Mouse (Mus musculus) liver, embryonic 14.5 days (tissue): ENCODE data around the gene Tekt3. TPM values are rescaled to one million over a fixed set of nuclear protein-coding genes. Genes with fewer than 3 reads are reported as not detected.

Experiments used
- ATAC-seq: fragments of 200-750 bp; cut with Nextera tagmentation; 2 replicates; pipeline ENCODE4 v1.8.0; 2017; ENCODE audit warnings: moderate number of reproducible peaks, mild to moderate bottlenecking, moderate library complexity; ENCODE audit not compliant: insufficient read depth
- DNase-seq, 3 experiments: peaks; one replicate each; pipeline ENCODE4 v3.0.0-alpha.2; 2012 to 2013; ENCODE audit warnings: low read depth in 3 of 3, low spot score in 3 of 3
- H3K27ac ChIP-seq: fragments of 300-500 bp; sonication (generic); 2 replicates; pipeline ENCODE4 v1.5.1; 2014; ENCODE audit warnings: moderate library complexity, mild to moderate bottlenecking, control low read depth, inconsistent platforms
- H3K27me3 ChIP-seq: fragments of 300-500 bp; sonication (generic); 2 replicates; pipeline ENCODE4 v1.6.1; 2014; ENCODE audit warnings: mild to moderate bottlenecking, low read length, moderate library complexity; ENCODE audit not compliant: control insufficient read depth, insufficient read depth
- H3K36me3 ChIP-seq: fragments of 300-500 bp; sonication (generic); replicated peaks from 2 replicates; pipeline ENCODE4 v1.6.1; 2014; ENCODE audit warnings: low read depth; ENCODE audit not compliant: control insufficient read depth, insufficient read depth
- H3K4me1 ChIP-seq, 2 experiments: fragments of 200-500 bp in 1 of 2; fragments of 300-500 bp in 1 of 2; sonication (generic) in 1 of 2; replicated peaks; 2 replicates each; pipeline ENCODE4 v1.6.1; 2012 to 2014; ENCODE audit warnings: antibody characterized with exemption in 1 of 2, inconsistent platforms in 1 of 2, low read length in 1 of 2; ENCODE audit not compliant: control insufficient read depth in 2 of 2, insufficient read depth in 2 of 2
- H3K4me2 ChIP-seq: fragments of 300-500 bp; sonication (generic); 2 replicates; pipeline ENCODE4 v1.6.1; 2014; ENCODE audit warnings: low read depth, mild to moderate bottlenecking, control low read depth, moderate library complexity
- H3K4me3 ChIP-seq, 2 experiments: fragments of 200-500 bp in 1 of 2; fragments of 300-500 bp in 1 of 2; sonication (generic) in 1 of 2; 2 replicates each; pipeline ENCODE4 v1.5.1; 2012 to 2014; ENCODE audit warnings: low read depth in 2 of 2, low read length in 2 of 2, mild to moderate bottlenecking in 2 of 2, control low read depth in 1 of 2, inconsistent platforms in 1 of 2, moderate library complexity in 1 of 2; ENCODE audit not compliant: insufficient read depth in 1 of 2
- H3K9ac ChIP-seq: fragments of 300-500 bp; sonication (generic); replicated peaks from 2 replicates; pipeline ENCODE4 v1.6.1; 2014; ENCODE audit warnings: mild to moderate bottlenecking, control low read depth, moderate library complexity
- H3K9me3 ChIP-seq: fragments of 300-500 bp; sonication (generic); 2 replicates; pipeline ENCODE4 v1.6.1; 2016; ENCODE audit warnings: low read length, mixed read lengths; ENCODE audit not compliant: control insufficient read depth
- CTCF ChIP-seq: IDR thresholded peaks from 2 replicates; pipeline ENCODE4 v1.5.1; 2016; ENCODE audit warnings: antibody characterized with exemption, low read depth, control low read depth
- EP300 ChIP-seq: IDR thresholded peaks from 2 replicates; pipeline ENCODE4 v1.6.1; 2016; ENCODE audit warnings: antibody characterized with exemption, low read depth
- WGBS: fragments of 180-500 bp; shearing (Covaris S2); extraction: QIAGEN DNeasy Blood & Tissue Kit; methylation state at CpG from one replicate; pipeline ENCODE4 v1.1.7; 2014; ENCODE audit not compliant: insufficient replicate concordance; 5-methylcytosine and 5-hydroxymethylcytosine counted together
- polyA plus RNA-seq, 2 experiments: library from polyadenylated mRNA; depleted of rRNA in 1 of 2; stranded (reverse) in 1 of 2; unstranded in 1 of 2; fragments of >200 nt; fragmentation: Nextera tagmentation in 1 of 2; extraction: Ambion mirVana in 1 of 2; gene quantifications; 2 replicates each; pipeline versions ENCODE4 v1.2.1 to v1.2.3; 2012 to 2014

The Tekt3 gene
- polyA plus RNA-seq, 2 experiments: not detected

DNA sequence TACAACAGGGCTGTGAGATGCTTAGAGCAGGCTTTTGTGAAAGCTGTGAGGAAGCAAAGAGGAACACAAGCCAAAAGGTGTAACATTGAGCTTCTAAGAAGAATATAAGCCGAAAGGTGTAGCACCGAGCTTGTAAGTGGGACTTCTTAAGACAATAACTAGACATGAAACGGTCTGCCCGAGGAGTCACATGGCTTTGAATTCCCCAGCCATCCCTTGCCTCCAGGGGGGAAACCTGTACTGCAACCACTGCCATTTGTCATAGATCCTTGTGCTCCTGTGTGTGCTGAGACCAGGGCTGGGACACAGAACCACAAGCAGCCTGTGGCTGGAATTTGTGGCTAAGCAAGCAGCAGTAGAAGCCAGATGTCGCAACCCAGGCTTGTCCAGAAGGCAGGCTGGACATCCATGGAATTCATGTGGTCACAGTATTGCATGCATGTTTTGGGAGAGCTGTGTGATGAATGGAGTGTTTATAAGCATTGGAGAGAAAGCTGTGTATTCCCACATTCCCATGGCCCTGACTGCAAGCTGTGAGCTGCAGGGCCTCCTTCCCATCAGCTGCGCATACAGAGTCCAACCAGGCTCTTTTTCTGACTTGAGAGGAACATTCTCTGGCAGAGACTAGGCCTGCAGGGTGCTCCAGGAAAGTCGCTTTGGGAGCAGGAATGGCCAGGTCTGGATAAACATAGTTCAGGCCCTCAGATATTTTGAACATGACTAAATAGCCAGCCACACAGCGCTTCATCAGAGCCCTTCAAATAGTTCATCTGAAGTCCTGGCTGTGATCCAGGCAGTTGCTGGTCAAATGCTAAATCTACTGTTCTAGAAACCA lies 53.6 kb downstream of the Tekt3 start:
- H3K9ac ChIP-seq: no peak overlapping the region
- ATAC-seq: no peak
- H3K36me3 ChIP-seq: no peaks in the 10 kb centered on the region
- DNase-seq: no peak
- TF ChIP-seq CTCF: no peak
- no peak for TF ChIP-seq EP300
- WGBS: 64% methylated on average over 8 of the region's 8 CpGs
- H3K9me3 ChIP-seq: no peaks in the 10 kb centered on the region
- H3K27me3 ChIP-seq: no peaks in the 10 kb centered on the region; the same call in 1 of the 2 replicates
- no peak overlapping the region for H3K27ac ChIP-seq
- no peak overlapping the region for H3K4me3 ChIP-seq
- H3K4me2 ChIP-seq: no peak overlapping the region
- 0 out of 4 replicates have a peak, but pooled peaks cover 0 to 2% of the 10 kb centered on the region in 2 experiments for H3K4me1 ChIP-seq

DNA sequence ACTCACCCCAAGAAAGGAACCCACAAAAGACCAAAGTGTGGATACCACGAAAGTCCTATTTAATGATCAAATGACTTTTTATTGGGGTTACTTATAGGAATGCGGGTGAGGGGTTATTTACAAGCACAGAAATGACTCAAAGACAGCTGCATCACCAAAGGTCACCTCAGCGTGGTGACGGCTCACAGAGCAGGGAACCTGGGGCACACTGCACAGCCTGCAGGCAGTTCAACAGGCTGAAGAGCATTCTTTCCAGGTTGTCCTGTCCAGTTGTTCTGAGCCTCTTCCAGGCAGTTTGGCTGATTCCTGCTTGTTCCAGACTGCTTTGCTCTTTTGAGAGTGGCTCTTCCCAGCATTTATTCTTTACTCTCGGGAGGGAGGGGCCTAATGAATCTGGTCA lies 55.2 kb downstream of the Tekt3 start:
- Histone ChIP-seq H3K4me1 (0 out of 4 replicates have a peak, but pooled peaks cover 0 to 4% of the 10 kb centered on the region in 2 experiments), H3K9me3 (no peaks in the 10 kb centered on the region), H3K4me3 (no peak overlapping the region), H3K27me3 (no peaks in the 10 kb centered on the region; the same call in 1 of the 2 replicates), H3K4me2 (no peak overlapping the region), H3K36me3 (no peaks in the 10 kb centered on the region), H3K27ac (no peak overlapping the region), H3K9ac (no peak overlapping the region)
- ATAC-seq (no peak), DNase-seq (no peak)
- no peak for TF ChIP-seq CTCF
- TF ChIP-seq EP300: no peak
- 71% methylated on average over 5 of the region's 5 CpGs for WGBS

DNA sequence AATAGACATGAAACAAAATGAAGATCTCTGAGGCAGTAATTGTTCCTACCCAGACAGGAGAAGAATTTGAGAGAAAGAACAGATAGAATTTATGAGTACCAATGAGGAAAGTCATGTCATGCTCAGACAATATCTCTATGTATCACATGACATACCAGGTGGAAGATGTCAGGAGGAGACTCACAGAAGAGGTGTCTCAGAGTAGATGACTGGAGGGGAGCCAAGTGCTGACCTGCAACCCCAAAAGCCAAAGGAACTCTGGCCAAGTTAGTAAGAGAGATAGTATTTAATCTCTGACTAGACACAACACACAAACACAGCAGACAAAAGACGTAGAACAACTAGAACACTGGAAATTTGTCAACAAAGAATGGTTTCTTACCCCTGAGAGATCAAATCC lies 55.8 kb downstream of the Tekt3 start:
- Histone ChIP-seq H3K4me1 (0 out of 4 replicates have a peak, but pooled peaks cover 0 to 4% of the 10 kb centered on the region in 2 experiments), H3K36me3 (no peaks in the 10 kb centered on the region), H3K27ac (no peak overlapping the region), H3K9ac (no peak overlapping the region), H3K27me3 (no peaks in the 10 kb centered on the region; the same call in 1 of the 2 replicates), H3K4me3 (no peak overlapping the region), H3K9me3 (no peaks in the 10 kb centered on the region), H3K4me2 (no peak overlapping the region)
- TF ChIP-seq EP300 (no peak), CTCF (no peak)
- DNase-seq (no peak), ATAC-seq (no peak)
- 52% methylated on average over 1 of the region's 1 CpGs for WGBS

DNA sequence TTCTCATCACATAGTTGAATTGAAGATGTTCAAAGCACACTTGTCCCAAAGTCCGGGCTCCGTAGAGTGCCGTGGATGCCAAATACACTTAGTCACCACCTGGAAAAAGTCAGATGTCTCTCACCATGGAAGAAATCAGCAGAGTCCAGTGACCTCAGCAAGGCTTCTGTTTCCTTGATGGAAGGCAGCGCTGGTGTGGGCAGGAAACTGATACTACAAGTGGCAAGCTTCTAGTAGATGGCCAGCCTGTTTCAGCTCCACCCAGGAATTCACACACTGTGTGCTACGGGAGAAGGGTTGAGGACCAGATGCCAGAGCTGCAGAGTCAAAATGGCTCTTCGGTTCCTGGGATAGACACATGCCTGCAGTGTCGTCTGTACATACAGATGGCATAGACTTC lies 58.3 kb downstream of the Tekt3 start:
- Histone ChIP-seq H3K36me3 (no peaks in the 10 kb centered on the region), H3K27me3 (no peaks in the 10 kb centered on the region; the same call in 1 of the 2 replicates), H3K4me2 (no peak overlapping the region), H3K27ac (no peak overlapping the region), H3K4me3 (no peak overlapping the region), H3K9ac (no peak overlapping the region), H3K9me3 (no peaks in the 10 kb centered on the region), H3K4me1 (0 out of 4 replicates have a peak, but pooled peaks cover 0 to 4% of the 10 kb centered on the region in 2 experiments)
- DNase-seq: no peak
- ATAC-seq: no peak
- no peak for TF ChIP-seq EP300
- no peak for TF ChIP-seq CTCF
- 22% methylated on average over 7 of the region's 7 CpGs for WGBS

DNA sequence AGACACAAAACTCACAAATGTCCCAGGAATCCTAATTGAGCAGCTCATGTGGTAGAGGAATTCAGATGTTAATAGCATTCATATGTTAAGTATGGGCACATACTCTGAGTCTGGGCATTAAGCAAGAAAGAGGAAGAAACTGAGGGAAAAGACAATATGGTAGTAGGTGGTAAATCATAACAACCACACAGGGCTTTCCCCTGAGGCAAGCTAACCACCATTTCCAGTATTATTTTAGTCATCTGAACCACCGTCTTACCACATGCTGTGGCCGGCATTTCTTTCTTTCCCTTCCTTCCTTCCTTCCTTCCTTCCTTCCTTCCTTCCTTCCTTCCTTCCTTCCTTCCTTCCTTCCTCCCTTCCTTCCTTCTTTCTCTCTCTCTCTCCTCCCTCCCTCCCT lies 60.8 kb downstream of the Tekt3 start:
- WGBS: 12% methylated on average over 2 of the region's 2 CpGs
- TF ChIP-seq EP300: no peak
- no peak for TF ChIP-seq CTCF
- no peak overlapping the region for H3K4me3 ChIP-seq
- H3K27ac ChIP-seq: no peak overlapping the region
- 0 out of 4 replicates have a peak, but pooled peaks cover 0 to 4% of the 10 kb centered on the region in 2 experiments for H3K4me1 ChIP-seq
- H3K9me3 ChIP-seq: no peaks in the 10 kb centered on the region
- no peak for ATAC-seq
- no peak overlapping the region for H3K9ac ChIP-seq
- H3K4me2 ChIP-seq: no peak overlapping the region
- no peaks in the 10 kb centered on the region for H3K36me3 ChIP-seq
- no peak for DNase-seq
- H3K27me3 ChIP-seq: no peaks in the 10 kb centered on the region; the same call in 1 of the 2 replicates
